Mouse (Mus musculus) hindbrain, embryonic 14.5 days (tissue): ENCODE results near the gene 4930432M17Rik. TPM values are rescaled to one million over a fixed set of nuclear protein-coding genes. Genes with fewer than 3 reads are reported as not detected.

Experiments
- ATAC-seq: fragments of 200-750 bp; cut with Nextera tagmentation; 2 replicates; pipeline ENCODE4 v1.8.0; 2017; ENCODE audit warnings: moderate number of reproducible peaks, mild to moderate bottlenecking, moderate TSS enrichment, moderate library complexity; ENCODE audit not compliant: low FRiP score
- DNase-seq: peaks from one replicate; pipeline ENCODE4 v3.0.0-alpha.2; 2015; ENCODE audit warnings: low spot score
- H3K27ac ChIP-seq: fragments of 300-500 bp; sonication (generic); 2 replicates; pipeline ENCODE4 v1.5.1; 2014; ENCODE audit warnings: mild to moderate bottlenecking, moderate library complexity
- H3K27me3 ChIP-seq: fragments of 300-500 bp; sonication (generic); 2 replicates; pipeline ENCODE4 v1.6.1; 2014; ENCODE audit warnings: mild to moderate bottlenecking, low read length, mixed read lengths; ENCODE audit not compliant: control insufficient read depth, insufficient read depth
- H3K36me3 ChIP-seq: fragments of 300-500 bp; sonication (generic); replicated peaks from 2 replicates; pipeline ENCODE4 v1.6.1; 2014; ENCODE audit not compliant: control insufficient read depth, insufficient read depth
- H3K4me1 ChIP-seq: fragments of 300-500 bp; sonication (generic); replicated peaks from 2 replicates; pipeline ENCODE4 v1.6.1; 2014; ENCODE audit warnings: antibody characterized with exemption, low read length, mixed read lengths; ENCODE audit not compliant: control insufficient read depth, insufficient read depth
- H3K4me2 ChIP-seq: fragments of 300-500 bp; sonication (generic); replicated peaks from 2 replicates; pipeline ENCODE4 v1.6.1; 2014; ENCODE audit warnings: mild to moderate bottlenecking, moderate library complexity
- H3K4me3 ChIP-seq: fragments of 300-500 bp; sonication (generic); replicated peaks from 2 replicates; pipeline ENCODE4 v1.5.1; 2014; ENCODE audit warnings: mild to moderate bottlenecking, low read length
- H3K9ac ChIP-seq: fragments of 300-500 bp; sonication (generic); 2 replicates; pipeline ENCODE4 v1.6.1; 2014
- H3K9me3 ChIP-seq: fragments of 300-500 bp; sonication (generic); 2 replicates; pipeline ENCODE4 v1.6.1; 2016; ENCODE audit warnings: low read length; ENCODE audit not compliant: control insufficient read depth
- WGBS: fragments of 180-500 bp; shearing (Covaris S2); extraction: QIAGEN DNeasy Blood & Tissue Kit; methylation state at CpG from one replicate; pipeline ENCODE4 v1.1.7; 2014; 5-methylcytosine and 5-hydroxymethylcytosine counted together
- polyA plus RNA-seq: library from polyadenylated mRNA; unstranded; fragments of >200 nt; fragmentation: Nextera tagmentation; extraction: Ambion mirVana; gene quantifications from 2 replicates; pipeline ENCODE4 v1.2.1, GENCODE M21; 2014

The 4930432M17Rik gene
- polyA plus RNA-seq, 1 experiment from 2014 or later: not detected

DNA sequence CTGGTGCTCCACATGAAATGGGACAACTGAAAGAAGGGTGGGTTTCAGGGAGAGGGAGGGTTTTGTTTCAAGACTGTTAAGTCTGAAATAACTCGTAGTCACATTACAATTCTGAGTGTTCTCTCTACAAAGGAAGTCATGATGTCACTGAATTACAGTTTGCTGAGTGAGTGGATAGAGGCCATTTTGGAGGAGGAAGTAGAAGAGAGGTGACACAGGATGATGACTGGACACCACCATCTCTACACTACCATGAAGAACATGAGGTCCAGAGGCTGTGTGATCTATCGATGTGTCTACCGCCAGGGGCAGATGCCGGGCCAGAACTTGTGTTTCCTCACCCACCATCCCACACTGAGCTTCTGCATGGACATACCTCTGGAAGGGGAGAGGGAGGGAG, 13.6 kb upstream of the 4930432M17Rik start:
- Histone ChIP-seq H3K4me2 (no peak overlapping the region), H3K36me3 (no peaks in the 10 kb centered on the region), H3K4me3 (no peak overlapping the region), H3K9ac (no peak overlapping the region), H3K27me3 (no peaks in the 10 kb centered on the region), H3K9me3 (no peaks in the 10 kb centered on the region), H3K27ac (no peak overlapping the region), H3K4me1 (no peaks in the 10 kb centered on the region)
- WGBS: 94% methylated on average over 4 of the region's 4 CpGs
- no peak for DNase-seq
- ATAC-seq: no peak

DNA sequence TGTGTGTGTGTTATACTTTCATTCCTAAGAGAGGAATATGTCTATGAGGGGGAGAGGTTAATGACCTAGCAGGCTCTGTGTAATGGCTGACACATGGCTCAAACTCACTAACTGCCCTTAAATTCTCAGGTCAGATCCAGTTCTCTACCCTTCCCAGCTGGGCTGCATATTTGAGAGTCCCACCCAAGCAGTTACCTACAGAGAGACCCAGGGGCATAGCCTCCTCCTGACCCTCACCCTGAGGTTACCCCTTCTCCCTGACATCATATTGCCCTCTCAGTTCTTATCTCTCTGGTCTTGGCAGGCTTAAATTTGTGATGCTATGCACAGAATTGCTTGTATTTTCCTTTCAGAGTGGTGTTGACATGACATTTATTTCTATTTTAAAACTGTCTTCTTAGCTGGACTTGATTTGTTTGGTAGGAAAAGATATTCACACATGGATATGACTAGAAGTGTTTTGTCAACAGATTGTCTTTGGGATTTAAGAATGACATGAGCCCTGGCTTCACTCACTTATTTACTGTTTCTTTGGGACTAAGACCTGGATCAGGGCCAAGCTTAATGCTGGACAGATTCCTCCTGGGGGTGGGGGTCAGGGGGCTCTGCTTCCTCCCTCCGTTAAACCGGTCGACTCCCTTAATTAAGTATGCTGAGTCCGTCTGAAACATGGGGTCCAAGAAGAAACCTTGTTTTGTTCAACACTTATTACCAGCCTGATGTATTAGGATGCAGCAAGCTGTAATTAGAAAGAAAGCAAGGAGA, 7.7 kb upstream of the 4930432M17Rik start:
- 48% methylated on average over 4 of the region's 4 CpGs for WGBS
- Histone ChIP-seq H3K4me1 (no peaks in the 10 kb centered on the region), H3K4me3 (no peak overlapping the region), H3K27ac (no peak overlapping the region), H3K9me3 (no peaks in the 10 kb centered on the region), H3K36me3 (no peaks in the 10 kb centered on the region), H3K9ac (no peak overlapping the region), H3K27me3 (no peaks in the 10 kb centered on the region), H3K4me2 (no peak overlapping the region)
- ATAC-seq: no peak
- DNase-seq: no peak

DNA sequence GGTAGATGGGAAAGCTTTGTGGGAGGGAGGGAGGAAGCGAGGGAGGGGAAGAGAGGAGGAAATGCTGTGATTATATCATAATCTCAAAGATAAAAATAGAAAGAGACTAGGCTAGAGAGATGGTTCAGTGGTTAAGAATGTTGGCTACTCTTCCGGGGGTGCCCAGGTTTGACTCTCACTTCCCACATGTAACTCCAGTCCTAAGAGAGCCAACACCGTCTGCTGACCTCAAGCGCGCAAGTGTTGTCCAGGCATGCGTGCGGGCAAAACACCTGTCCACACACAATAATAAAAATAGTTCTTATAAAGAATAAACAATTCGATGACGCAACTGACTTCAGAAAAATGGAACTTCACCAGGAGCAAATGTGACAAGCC, 7.1 kb upstream of the 4930432M17Rik start:
- Histone ChIP-seq H3K4me1 (no peaks in the 10 kb centered on the region), H3K27me3 (no peaks in the 10 kb centered on the region), H3K4me3 (no peak overlapping the region), H3K4me2 (no peak overlapping the region), H3K27ac (no peak overlapping the region), H3K9ac (no peak overlapping the region), H3K36me3 (no peaks in the 10 kb centered on the region), H3K9me3 (no peaks in the 10 kb centered on the region)
- WGBS: 94% methylated on average over 9 of the region's 9 CpGs
- ATAC-seq (no peak), DNase-seq (no peak)

DNA sequence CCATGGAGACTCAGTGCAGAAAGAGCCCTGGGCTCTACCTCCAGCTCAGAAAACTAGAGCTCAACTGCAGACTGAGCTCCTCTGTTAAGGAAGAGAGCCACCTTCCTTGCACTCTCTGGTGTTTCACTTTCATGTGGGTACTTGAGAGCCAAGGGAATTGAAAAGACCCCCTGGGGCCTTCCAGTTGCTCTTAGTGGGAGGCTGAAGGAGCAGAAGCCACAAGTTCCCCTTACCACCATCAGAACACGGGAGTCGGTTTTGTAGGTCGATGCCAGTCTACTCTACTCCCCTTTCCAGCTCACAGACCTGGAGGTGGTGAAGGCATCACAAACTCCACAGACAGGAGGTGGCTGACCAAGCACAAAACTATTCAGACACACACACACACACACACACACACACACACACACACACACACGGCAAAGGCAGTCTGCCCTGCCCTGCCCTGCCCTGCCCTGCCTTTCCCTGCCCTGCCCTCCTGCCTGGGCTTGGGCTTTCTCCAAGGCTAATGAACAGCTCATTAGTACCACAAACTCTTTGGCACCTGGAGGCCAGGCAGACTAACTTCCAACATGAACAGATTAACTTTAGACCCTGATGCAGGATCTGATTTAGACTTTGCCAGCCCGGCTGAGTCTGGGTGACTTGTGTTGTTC, 1.7 kb downstream of the 4930432M17Rik start:
- DNase-seq (no peak), ATAC-seq (no peak)
- H3K27ac ChIP-seq: no peak overlapping the region
- 83% methylated on average over 5 of the region's 5 CpGs for WGBS
- H3K4me2 ChIP-seq: no peak overlapping the region
- H3K4me3 ChIP-seq: no peak overlapping the region
- H3K27me3 ChIP-seq: no peaks in the 10 kb centered on the region
- no peak overlapping the region for H3K9ac ChIP-seq
- H3K9me3 ChIP-seq: no peaks in the 10 kb centered on the region
- H3K4me1 ChIP-seq: no peaks in the 10 kb centered on the region
- no peaks in the 10 kb centered on the region for H3K36me3 ChIP-seq

DNA sequence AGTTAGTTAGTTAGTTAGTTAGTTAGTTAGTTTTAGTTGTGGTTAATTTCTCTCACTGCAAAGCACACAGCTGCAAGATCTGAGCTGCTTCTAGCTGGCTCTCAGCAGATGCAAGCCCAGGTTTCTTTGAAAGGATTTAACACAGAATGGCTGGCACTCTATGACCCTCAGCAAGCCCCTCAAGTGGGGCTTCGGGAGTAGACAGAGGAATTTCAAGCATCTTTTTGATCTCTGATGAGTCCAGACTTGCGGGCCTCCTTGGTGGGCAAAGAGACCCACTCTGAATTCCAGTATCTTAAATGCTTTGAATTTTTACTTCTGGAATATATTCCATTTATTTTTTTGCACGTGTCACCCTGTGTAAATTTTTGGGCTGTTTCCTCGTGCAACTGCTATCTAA, 8.4 kb downstream of the 4930432M17Rik start:
- H3K4me3 ChIP-seq: no peak overlapping the region
- H3K36me3 ChIP-seq: no peaks in the 10 kb centered on the region
- no peak overlapping the region for H3K9ac ChIP-seq
- no peak for DNase-seq
- no peaks in the 10 kb centered on the region for H3K9me3 ChIP-seq
- H3K27me3 ChIP-seq: no peaks in the 10 kb centered on the region
- WGBS: 48% methylated on average over 4 of the region's 4 CpGs
- no peak overlapping the region for H3K4me2 ChIP-seq
- no peak for ATAC-seq
- H3K4me1 ChIP-seq: no peaks in the 10 kb centered on the region
- no peak overlapping the region for H3K27ac ChIP-seq

DNA sequence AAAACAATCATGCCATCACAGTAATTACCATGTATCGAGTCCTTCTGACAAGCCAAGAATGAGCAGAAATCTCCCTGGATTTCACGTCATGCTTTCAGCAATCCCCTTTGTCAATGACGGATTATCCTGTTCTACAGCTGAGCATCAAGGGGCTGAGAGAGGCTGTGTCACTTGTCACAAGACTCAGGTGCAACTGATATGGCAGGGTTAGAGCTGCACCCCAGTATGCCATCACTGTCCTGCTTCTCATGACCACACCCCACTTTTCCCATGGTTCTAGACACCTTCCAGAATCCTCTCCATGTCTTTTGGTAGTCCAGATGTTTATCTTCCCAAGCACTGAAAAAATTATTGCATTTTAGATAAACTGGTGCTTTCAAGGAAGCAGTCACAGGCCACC, 8.9 kb downstream of the 4930432M17Rik start:
- DNase-seq (no peak), ATAC-seq (no peak)
- Histone ChIP-seq H3K27me3 (no peaks in the 10 kb centered on the region), H3K27ac (no peak overlapping the region), H3K4me2 (no peak overlapping the region), H3K4me1 (no peaks in the 10 kb centered on the region), H3K36me3 (no peaks in the 10 kb centered on the region), H3K9me3 (no peaks in the 10 kb centered on the region), H3K4me3 (no peak overlapping the region), H3K9ac (no peak overlapping the region)
- WGBS: 35% methylated on average over 3 of the region's 3 CpGs

DNA sequence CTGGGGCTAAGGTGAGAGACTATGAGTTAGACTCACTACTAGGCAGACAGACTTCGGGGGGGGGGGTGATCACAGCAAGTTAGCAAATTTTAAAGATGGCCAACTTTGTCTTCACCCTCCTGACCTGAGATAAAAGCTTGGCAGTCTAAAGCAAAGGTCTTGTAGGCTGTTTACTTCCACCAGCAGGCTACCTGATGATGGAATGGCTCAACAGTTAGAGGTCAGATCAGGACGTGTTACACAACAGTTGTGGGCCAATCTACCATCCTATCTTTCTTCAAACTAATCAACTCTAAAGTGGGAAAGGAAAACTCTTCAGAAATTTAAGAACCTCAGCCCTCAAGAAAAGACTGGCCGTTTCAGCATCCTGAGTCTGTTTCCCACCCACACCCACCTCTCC, 9.6 kb downstream of the 4930432M17Rik start:
- H3K9me3 ChIP-seq: no peaks in the 10 kb centered on the region
- WGBS: 80% methylated on average over 3 of the region's 3 CpGs
- H3K4me2 ChIP-seq: no peak overlapping the region
- no peaks in the 10 kb centered on the region for H3K4me1 ChIP-seq
- H3K27me3 ChIP-seq: no peaks in the 10 kb centered on the region
- ATAC-seq: no peak
- no peak overlapping the region for H3K9ac ChIP-seq
- H3K4me3 ChIP-seq: no peak overlapping the region
- no peaks in the 10 kb centered on the region for H3K36me3 ChIP-seq
- no peak overlapping the region for H3K27ac ChIP-seq
- no peak for DNase-seq

DNA sequence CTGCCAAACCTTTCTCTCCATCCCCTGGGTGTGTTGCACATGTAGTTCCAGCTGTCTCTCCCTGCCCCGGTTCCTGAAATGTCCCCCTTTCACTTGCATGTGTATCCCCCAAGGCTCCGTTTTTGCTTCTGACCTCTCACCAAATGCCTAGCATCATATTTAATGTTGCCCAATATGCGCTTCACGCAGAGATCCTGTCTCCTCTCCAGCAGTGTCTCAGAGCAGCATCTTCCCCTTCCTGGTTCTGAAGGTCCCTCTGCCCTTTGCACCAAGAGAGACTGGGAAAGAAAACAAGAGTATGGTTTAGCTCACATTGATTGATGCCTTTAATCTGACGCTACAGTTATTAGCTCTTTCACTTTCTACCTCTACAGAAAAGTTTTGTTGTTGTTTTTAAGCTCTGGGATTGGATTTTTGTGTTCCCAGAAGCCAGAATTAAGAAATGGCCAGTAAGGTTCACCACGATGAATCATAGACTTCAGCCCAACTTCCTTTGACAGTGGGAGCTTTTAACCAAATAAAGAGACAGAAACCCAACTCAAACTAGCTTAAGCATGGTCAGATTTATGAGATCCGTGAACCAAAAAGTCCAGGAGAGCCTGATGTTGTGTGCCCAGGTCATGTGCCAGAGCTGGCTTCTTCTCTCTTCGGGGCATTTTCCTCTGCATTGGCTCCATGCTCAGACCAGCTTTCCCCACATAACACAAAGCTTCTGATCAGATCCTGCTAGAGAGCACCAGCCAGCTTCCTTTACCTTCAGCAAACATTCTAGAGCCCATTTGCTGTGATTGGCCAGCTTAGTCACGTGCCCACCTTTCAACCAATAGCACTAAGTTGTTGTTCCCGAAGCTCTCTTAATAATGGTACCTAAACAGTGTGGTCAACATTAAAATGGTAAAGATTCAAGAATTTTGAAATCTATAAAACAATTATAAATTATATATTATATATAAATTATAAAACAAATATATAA, 12.2 kb downstream of the 4930432M17Rik start:
- no peak overlapping the region for H3K4me2 ChIP-seq
- ATAC-seq (no peak), DNase-seq (no peak)
- H3K36me3 ChIP-seq: no peaks in the 10 kb centered on the region
- H3K4me1 ChIP-seq: no peaks in the 10 kb centered on the region
- H3K27ac ChIP-seq: no peak overlapping the region
- no peak overlapping the region for H3K9ac ChIP-seq
- WGBS: 88% methylated on average over 10 of the region's 10 CpGs
- no peaks in the 10 kb centered on the region for H3K9me3 ChIP-seq
- no peak overlapping the region for H3K4me3 ChIP-seq
- no peaks in the 10 kb centered on the region for H3K27me3 ChIP-seq

DNA sequence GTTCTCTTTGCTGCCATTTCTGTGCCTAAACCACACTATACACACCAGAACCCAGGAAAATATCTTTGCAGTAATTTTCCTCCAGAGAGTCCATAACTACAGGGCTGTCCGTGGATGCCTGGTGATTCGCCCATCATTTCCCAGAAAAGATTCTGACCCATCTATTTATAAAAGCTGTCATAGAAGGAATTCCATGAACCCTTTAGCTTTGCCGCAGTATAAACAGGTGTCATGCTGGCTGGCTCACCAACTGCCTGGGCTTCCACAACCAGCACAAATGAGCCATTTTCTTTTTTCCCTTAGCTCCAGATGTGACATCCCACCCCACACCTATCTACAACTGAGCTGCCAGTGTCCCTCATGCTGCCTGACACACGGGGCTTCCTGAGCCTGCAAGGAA, 14.0 kb downstream of the 4930432M17Rik start:
- WGBS: 80% methylated on average over 4 of the region's 4 CpGs
- Histone ChIP-seq H3K9me3 (no peaks in the 10 kb centered on the region), H3K9ac (no peak overlapping the region), H3K27me3 (no peaks in the 10 kb centered on the region), H3K36me3 (no peaks in the 10 kb centered on the region), H3K27ac (no peak overlapping the region), H3K4me2 (no peak overlapping the region), H3K4me3 (no peak overlapping the region), H3K4me1 (no peaks in the 10 kb centered on the region)
- ATAC-seq (no peak), DNase-seq (no peak)
